Mouse (Mus musculus): ENCODE results near the gene Jazf1. TPM values are rescaled to one million over a fixed set of nuclear protein-coding genes. Genes with fewer than 3 reads are reported as not detected.
A peak's percentile ranks its signal among the peaks of the same experiment; 100 is the strongest.

Gene Jazf1
- polyA plus RNA-seq, 1 experiment: 1.4 TPM

DNA sequence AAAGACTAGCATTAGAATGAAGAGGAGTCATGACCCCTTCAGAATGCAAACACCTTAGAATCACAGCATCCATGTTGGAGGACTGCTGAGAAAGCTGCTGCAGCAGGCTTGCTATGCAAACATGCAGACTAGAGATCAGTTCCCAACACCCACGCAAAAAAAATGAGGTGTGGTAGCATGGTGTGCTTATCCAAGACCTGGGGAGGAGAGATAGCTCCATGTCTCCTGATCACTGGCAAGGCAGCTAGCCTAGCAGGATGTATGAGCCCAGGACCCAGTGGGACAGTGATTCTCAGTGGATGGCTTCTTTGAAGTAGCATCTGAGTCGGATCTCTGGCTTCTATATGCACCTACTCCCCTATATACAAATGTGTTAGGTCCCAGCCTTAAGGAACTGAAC, 184.7 kb downstream of the Jazf1 start:
- H3K4me1 ChIP-seq (replicated peaks; ENCODE audit: control insufficient read depth, insufficient read depth, low read length): peaks cover 14% of the 10 kb centered on the region
- TF ChIP-seq POLR2A (IDR thresholded peaks at IDR 0.05; ENCODE audit: control insufficient read depth, extremely low read depth, insufficient read depth, low read length, poor library complexity) (no peak), CTCF (IDR thresholded peaks at IDR 0.05; ENCODE audit: borderline replicate concordance, control insufficient read depth, extremely low read depth, insufficient read depth, low read length, poor library complexity) (no peak)
- H3K27me3 ChIP-seq (ENCODE audit: control insufficient read depth, insufficient read depth, low read length): no peaks in the 10 kb centered on the region
- WGBS: 90% methylated on average over 2 of the region's 2 CpGs
- DNase-seq: no peak
- no peak overlapping the region for H3K4me3 ChIP-seq (ENCODE audit: control insufficient read depth, insufficient read depth, low read length)
- no peak overlapping the region for H3K27ac ChIP-seq (ENCODE audit: control insufficient read depth, insufficient read depth, low read length)
- H3K36me3 ChIP-seq (ENCODE audit: control insufficient read depth, insufficient read depth, low read length): no peaks in the 10 kb centered on the region

DNA sequence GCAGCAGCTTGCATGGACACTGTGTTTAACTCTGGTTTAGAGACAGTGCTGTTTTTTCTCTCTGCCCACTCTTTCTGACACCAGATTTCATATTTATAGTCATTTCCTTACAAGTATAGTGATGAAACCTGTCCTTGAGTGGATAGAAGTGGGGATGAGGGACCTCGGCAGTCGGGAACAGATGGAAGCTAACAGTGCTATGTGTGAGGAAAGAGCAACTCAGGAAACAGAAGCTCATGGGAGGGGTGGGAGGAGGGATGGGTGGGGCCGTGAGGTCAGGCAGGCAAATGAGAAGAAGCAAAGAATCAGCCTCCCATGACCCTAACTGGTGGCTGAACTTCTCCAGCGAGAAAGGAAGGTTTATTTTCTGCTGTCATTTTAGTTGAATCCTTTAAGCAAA, 191.3 kb downstream of the Jazf1 start:
- Histone ChIP-seq H3K4me3 (ENCODE audit: control insufficient read depth, insufficient read depth, low read length) (no peak overlapping the region), H3K27me3 (ENCODE audit: control insufficient read depth, insufficient read depth, low read length) (no peaks in the 10 kb centered on the region), H3K36me3 (ENCODE audit: control insufficient read depth, insufficient read depth, low read length) (no peaks in the 10 kb centered on the region), H3K27ac (ENCODE audit: control insufficient read depth, insufficient read depth, low read length) (no peak overlapping the region), H3K4me1 (replicated peaks; ENCODE audit: control insufficient read depth, insufficient read depth, low read length) (no peaks in the 10 kb centered on the region)
- WGBS: 59% methylated on average over 4 of the region's 4 CpGs
- no peak for DNase-seq
- TF ChIP-seq POLR2A (IDR thresholded peaks at IDR 0.05; ENCODE audit: control insufficient read depth, extremely low read depth, insufficient read depth, low read length, poor library complexity): no peak
- no peak for TF ChIP-seq CTCF (IDR thresholded peaks at IDR 0.05; ENCODE audit: borderline replicate concordance, control insufficient read depth, extremely low read depth, insufficient read depth, low read length, poor library complexity)

DNA sequence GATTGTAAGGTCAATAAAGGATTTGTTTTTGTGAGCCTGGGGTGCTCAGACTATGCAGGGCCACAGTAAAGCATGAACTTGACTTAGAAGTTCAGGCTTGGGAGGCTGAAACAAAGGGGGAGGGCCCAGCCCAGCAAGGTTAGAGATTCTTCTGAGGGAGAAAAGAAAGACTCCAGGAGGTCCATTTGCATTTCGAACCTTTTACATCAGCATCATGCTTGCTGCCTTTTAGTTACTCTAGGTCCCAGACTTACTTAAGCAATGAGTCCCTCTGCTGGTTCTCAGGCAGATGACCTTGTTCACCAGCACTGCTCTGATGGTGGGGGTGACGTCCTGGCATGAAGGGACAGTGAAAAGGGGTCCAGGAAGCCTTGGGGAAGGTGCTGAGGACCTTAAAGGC, 197.1 kb downstream of the Jazf1 start:
- Histone ChIP-seq H3K27ac (ENCODE audit: control insufficient read depth, insufficient read depth, low read length) (no peak overlapping the region), H3K36me3 (ENCODE audit: control insufficient read depth, insufficient read depth, low read length) (no peaks in the 10 kb centered on the region), H3K27me3 (ENCODE audit: control insufficient read depth, insufficient read depth, low read length) (no peaks in the 10 kb centered on the region), H3K4me3 (ENCODE audit: control insufficient read depth, insufficient read depth, low read length) (no peak overlapping the region), H3K4me1 (replicated peaks; ENCODE audit: control insufficient read depth, insufficient read depth, low read length) (peaks cover 26% of the 10 kb centered on the region)
- TF ChIP-seq CTCF (IDR thresholded peaks at IDR 0.05; ENCODE audit: borderline replicate concordance, control insufficient read depth, extremely low read depth, insufficient read depth, low read length, poor library complexity): no peak
- no peak for TF ChIP-seq POLR2A (IDR thresholded peaks at IDR 0.05; ENCODE audit: control insufficient read depth, extremely low read depth, insufficient read depth, low read length, poor library complexity)
- DNase-seq: no peak
- WGBS: 72% methylated on average over 2 of the region's 2 CpGs

DNA sequence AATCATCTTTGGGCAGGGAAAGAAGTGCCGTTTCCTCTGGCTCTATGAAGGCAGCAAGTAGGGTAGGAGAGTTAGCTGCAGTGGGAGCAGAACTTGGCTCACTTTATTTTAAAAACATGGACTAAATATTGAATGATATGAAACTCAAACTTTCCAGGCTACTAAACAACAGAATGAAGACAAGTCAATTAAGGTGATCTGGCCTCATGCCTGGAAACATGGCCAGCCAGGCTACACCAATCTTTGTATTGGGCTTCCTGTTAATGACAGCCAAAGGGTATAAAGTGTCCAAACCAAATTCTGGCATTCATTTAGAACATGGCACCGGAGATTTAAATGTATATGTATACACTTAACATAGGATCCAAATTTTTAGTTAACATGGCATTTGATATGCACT, 199.2 kb downstream of the Jazf1 start:
- DNase-seq: no peak
- Histone ChIP-seq H3K36me3 (ENCODE audit: control insufficient read depth, insufficient read depth, low read length) (no peaks in the 10 kb centered on the region), H3K4me3 (ENCODE audit: control insufficient read depth, insufficient read depth, low read length) (no peak overlapping the region), H3K4me1 (replicated peaks; ENCODE audit: control insufficient read depth, insufficient read depth, low read length) (peaks cover 40% of the 10 kb centered on the region), H3K27ac (ENCODE audit: control insufficient read depth, insufficient read depth, low read length) (no peak overlapping the region), H3K27me3 (ENCODE audit: control insufficient read depth, insufficient read depth, low read length) (no peaks in the 10 kb centered on the region)
- TF ChIP-seq CTCF (IDR thresholded peaks at IDR 0.05; ENCODE audit: borderline replicate concordance, control insufficient read depth, extremely low read depth, insufficient read depth, low read length, poor library complexity): no peak
- no peak for TF ChIP-seq POLR2A (IDR thresholded peaks at IDR 0.05; ENCODE audit: control insufficient read depth, extremely low read depth, insufficient read depth, low read length, poor library complexity)
- WGBS: 81% methylated on average over 2 of the region's 2 CpGs

DNA sequence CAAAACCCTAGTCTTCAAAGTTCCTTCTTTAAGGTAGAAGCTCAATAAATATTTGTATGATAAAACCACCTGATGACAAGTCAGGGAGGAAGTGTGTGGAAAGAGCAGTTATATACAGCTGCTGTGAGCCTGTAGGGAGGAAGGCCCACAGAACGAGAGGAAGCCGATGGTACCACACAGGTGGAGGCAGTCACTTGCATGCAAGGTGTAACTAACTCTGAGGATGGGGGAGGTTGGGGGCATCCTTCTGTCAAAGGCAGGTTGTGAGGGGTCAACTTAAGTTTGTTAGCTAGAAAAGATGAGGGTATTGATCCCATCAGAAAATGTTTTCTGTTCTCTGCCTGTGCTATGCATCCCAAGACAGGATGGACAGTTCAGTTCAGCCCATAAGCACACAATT, 200.1 kb downstream of the Jazf1 start:
- Histone ChIP-seq H3K4me3 (ENCODE audit: control insufficient read depth, insufficient read depth, low read length) (no peak overlapping the region), H3K4me1 (replicated peaks; ENCODE audit: control insufficient read depth, insufficient read depth, low read length) (peaks cover 42% of the 10 kb centered on the region), H3K27ac (ENCODE audit: control insufficient read depth, insufficient read depth, low read length) (peak overlapping the region; percentile 80), H3K27me3 (ENCODE audit: control insufficient read depth, insufficient read depth, low read length) (no peaks in the 10 kb centered on the region), H3K36me3 (ENCODE audit: control insufficient read depth, insufficient read depth, low read length) (no peaks in the 10 kb centered on the region)
- peak; percentile 48 for DNase-seq
- WGBS: 16% methylated on average over 2 of the region's 2 CpGs
- TF ChIP-seq CTCF (IDR thresholded peaks at IDR 0.05; ENCODE audit: borderline replicate concordance, control insufficient read depth, extremely low read depth, insufficient read depth, low read length, poor library complexity) (no peak), POLR2A (IDR thresholded peaks at IDR 0.05; ENCODE audit: control insufficient read depth, extremely low read depth, insufficient read depth, low read length, poor library complexity) (no peak)

DNA sequence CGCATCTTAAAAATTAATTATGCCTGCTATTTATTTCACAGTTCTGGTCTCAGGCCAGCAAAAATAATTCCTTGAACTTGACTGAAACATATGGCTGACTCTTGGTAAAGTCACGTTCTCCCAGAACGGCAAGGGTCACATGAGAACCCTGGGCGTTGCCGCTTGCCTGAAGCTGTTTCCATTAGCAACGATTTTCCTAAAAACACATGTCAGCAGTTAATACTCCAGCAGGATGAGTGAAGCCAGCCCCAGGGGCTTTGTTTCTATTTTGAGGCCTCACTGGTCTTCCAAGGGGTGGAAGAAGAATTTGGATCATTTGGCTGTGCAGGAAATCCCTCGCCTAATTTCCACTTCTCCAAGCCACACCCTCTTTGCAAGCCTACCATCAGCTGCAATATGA, 206.5 kb downstream of the Jazf1 start:
- Histone ChIP-seq H3K27me3 (ENCODE audit: control insufficient read depth, insufficient read depth, low read length) (no peaks in the 10 kb centered on the region), H3K36me3 (ENCODE audit: control insufficient read depth, insufficient read depth, low read length) (no peaks in the 10 kb centered on the region), H3K27ac (ENCODE audit: control insufficient read depth, insufficient read depth, low read length) (no peak overlapping the region), H3K4me1 (replicated peaks; ENCODE audit: control insufficient read depth, insufficient read depth, low read length) (peaks cover 38% of the 10 kb centered on the region), H3K4me3 (ENCODE audit: control insufficient read depth, insufficient read depth, low read length) (no peak overlapping the region)
- WGBS: 91% methylated on average over 7 of the region's 7 CpGs
- TF ChIP-seq CTCF (IDR thresholded peaks at IDR 0.05; ENCODE audit: borderline replicate concordance, control insufficient read depth, extremely low read depth, insufficient read depth, low read length, poor library complexity) (no peak), POLR2A (IDR thresholded peaks at IDR 0.05; ENCODE audit: control insufficient read depth, extremely low read depth, insufficient read depth, low read length, poor library complexity) (no peak)
- no peak for DNase-seq

DNA sequence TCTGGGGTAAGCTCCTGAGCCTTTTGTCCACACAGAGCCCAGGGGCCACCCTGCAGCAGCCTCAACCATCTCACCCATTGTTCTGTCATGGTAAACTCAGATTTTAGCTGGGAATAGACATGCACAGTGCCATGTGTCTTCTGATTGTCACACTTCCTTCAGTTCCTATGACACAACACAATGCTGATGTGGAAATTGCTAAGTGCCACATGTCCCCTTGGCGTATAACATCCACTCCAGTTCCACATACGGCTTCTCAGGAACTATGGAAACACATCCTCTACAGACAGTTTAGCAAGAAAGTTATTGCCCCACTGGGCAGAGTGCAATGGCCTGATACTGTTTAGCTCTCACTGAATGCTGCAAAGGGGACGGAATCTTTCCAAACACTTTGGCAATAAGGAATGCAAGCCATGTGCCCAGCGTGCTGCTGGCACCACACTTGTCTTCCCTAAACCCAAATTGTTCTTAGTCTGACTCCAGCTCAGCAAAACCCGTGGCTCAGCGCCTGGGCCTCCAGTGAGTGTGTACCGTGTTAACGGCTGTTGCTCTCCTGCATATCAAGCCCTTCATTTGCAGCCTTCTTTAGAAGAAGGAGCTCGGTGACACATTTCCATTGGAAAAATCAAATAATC, 207.1 kb downstream of the Jazf1 start:
- H3K27me3 ChIP-seq (ENCODE audit: control insufficient read depth, insufficient read depth, low read length): no peaks in the 10 kb centered on the region
- H3K4me3 ChIP-seq (ENCODE audit: control insufficient read depth, insufficient read depth, low read length): no peak overlapping the region
- H3K27ac ChIP-seq (ENCODE audit: control insufficient read depth, insufficient read depth, low read length): no peak overlapping the region
- no peak for DNase-seq
- WGBS: 91% methylated on average over 9 of the region's 9 CpGs
- no peaks in the 10 kb centered on the region for H3K36me3 ChIP-seq (ENCODE audit: control insufficient read depth, insufficient read depth, low read length)
- H3K4me1 ChIP-seq (replicated peaks; ENCODE audit: control insufficient read depth, insufficient read depth, low read length): peaks cover 40% of the 10 kb centered on the region
- TF ChIP-seq CTCF (IDR thresholded peaks at IDR 0.05; ENCODE audit: borderline replicate concordance, control insufficient read depth, extremely low read depth, insufficient read depth, low read length, poor library complexity): no peak
- no peak for TF ChIP-seq POLR2A (IDR thresholded peaks at IDR 0.05; ENCODE audit: control insufficient read depth, extremely low read depth, insufficient read depth, low read length, poor library complexity)
